Mouse (Mus musculus): ENCODE data around the gene Aqr.

The Aqr gene

GRCm38 (mm10) chr2:114058226-114058796 is 128.5 kb downstream of the Aqr start:
- DNase-seq = no peak

GRCm38 (mm10) chr2:114057303-114057853 is 129.4 kb downstream of the Aqr start:
- DNase-seq = peak; percentile 75 to 79

- DNase-seq = no peak
These were observed 132.7 kb downstream of the Aqr start for GRCm38 (mm10) chr2:114054129-114054528.

- no peak for DNase-seq
These were observed 133.9 kb downstream of the Aqr start, which contains the start of gene Actc1 for GRCm38 (mm10) chr2:114052696-114053598. Gene Actc1 (minus strand): TSS chr2:114053548.

- DNase-seq = no peak
These were observed 135.0 kb downstream of the Aqr start for GRCm38 (mm10) chr2:114051871-114052241.

All from cerebellum, postnatal 25 days (tissue).